Mouse (Mus musculus): Measurements from ENCODE around the gene Zbtb4.

The Zbtb4 gene

DNA sequence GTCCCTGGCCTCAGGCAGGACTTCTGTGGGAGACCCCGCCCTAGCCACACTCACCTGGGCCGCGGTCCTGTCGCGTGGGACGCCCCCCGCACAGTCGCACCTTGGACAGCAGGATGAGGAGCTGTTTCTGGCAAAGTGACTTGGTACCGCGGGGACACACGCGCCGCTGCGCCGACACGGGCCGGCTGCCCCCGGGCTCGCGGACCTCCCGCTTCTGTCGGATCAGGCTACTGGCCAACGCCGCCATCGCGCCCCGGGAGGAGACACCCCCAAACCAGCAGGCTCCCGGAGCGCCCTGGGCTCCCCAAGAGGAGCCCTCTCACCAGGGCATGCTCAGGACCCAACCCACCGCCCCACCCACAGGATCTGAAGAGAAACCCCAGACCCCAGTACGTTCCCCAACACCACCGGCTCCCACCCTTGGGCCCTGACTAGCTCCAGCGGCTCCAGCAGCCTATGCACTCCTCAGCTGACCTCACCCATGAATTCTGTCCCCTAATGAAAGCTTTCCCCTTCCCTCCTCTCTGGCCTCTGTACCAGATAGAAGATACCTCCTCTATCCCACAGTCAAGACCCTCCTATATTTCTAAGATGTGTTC, 35.8 kb downstream of the Zbtb4 start, which contains the start of gene Fgf11:
Gene Fgf11 (minus strand): TSS at position 479 of the 599 bp plus-strand sequence.
- no peak for DNase-seq

DNA sequence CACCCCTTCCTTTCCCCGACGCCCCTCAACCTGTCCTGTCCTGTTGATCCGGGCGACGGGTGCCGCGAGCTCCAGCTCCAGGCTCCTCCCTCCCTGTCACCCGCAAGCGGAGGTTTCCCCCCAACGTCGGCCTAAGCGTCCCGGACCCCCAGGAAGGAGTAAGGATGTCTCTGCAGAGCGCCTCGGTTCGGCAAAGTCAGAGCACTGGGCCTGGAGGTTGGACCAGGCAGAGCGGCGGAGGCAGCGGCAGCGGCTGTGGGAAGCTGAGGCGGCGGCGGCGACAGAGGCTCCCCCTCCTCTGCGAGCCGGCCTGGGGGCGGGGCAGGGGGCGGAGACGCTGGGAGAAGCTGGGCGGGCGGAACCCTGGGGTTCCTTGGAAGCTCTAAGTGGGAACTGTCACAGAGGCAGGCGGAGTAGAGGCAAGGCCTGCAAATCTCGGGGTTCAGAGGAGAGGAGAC, 37.0 kb downstream of the Zbtb4 start:
- DNase-seq: peak; percentile 81

DNA sequence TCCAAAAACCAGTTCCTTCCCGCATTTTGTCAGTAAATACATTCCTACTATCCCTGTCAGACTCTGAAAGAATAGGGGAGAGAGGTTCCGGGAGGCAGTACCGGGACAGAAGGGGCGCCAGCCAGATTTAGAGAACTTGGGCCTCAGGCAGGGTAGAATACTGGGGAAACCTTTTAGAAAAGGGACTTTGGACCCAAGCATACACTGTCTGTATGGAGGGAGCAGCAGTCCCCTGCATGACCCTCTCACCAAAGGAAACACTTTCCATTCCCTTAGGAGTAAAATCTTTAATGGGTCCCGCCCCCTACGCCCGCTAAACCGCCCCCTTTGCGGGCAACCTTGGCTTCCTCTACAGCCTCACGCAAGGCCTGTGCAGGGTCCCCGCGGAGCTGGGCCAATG, 37.6 kb downstream of the Zbtb4 start:
- DNase-seq: no peak

- peak; percentile 62 for DNase-seq
Observed at GRCm38 (mm10) chr11:69803786-69804651, 38.3 kb downstream of the Zbtb4 start.

GRCm38 (mm10) chr11:69804652-69804940, 38.9 kb downstream of the Zbtb4 start:
- DNase-seq: no peak

- DNase-seq: no peak
Observed at GRCm38 (mm10) chr11:69804972-69805909, 39.5 kb downstream of the Zbtb4 start, which contains the start of gene Tmem102. TSS of gene Tmem102 (minus strand) at chr11:69805624.

DNA sequence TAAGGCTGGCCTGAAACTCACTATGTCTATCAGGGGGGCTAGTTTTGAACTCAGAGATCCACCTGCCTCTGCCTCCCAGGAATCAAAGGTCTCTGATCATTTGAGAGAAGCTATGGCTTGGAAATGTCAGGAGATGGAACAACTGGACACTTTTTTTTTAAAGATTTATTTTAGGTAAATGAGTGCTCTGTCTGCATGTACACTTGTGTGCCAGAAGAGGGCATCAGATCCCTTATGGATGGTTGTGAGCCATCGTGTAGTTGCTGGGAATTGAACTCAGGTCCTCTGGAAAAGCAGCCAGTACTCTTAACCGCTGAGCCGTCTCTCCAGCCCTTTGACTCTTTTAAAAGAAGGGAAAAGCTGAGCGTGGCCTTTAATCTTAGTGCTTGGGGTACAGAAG, 40.7 kb downstream of the Zbtb4 start:
- DNase-seq: no peak

DNA sequence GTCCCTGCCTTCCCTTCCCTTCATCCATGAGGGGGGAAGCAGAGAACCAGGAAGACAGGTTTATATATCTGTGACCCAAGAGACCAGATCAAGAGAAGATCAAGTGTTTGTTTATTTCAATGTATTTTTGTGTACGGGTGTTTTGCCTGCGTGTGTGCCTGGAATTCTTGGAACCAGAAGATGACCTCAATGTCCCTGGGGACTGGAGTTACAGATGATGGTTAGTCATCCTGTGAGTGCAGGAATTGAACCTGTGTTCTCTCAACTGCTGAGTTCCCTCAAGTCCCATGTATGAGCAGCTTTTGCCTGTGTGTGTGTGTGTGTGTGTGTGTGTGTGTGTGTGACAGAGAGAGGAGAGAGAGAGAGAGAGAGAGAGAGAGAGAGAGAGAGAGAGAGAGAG, 41.9 kb downstream of the Zbtb4 start:
- no peak for DNase-seq

GRCm38 (mm10) chr11:69810280-69810679, 44.6 kb downstream of the Zbtb4 start:
- DNase-seq: no peak

- DNase-seq: no peak
Observed at GRCm38 (mm10) chr11:69815155-69815554, 49.4 kb downstream of the Zbtb4 start, which contains the start of gene Gm39566. TSS of gene Gm39566 (minus strand) at chr11:69815298.

- DNase-seq: no peak
Observed at GRCm38 (mm10) chr11:69816520-69816919, 50.8 kb downstream of the Zbtb4 start.

DNA sequence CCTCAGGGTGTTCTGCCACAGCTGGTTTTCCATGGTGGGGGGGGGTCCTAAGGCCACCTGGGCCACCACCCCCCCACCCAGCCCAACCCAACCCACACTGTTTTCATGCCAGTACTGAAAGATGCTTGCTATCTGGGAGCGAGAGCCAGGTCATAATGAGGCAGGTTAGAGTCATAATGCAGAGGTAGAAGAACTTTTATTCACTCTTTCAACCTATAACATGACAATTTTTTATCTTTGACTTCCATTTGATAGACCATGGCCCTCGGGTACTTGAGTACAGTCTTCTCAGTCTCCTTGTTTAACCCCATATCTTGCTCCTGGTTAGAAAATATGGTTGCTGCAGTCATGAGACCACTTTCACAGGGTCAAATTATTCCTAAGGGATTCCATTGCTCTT, 52.7 kb downstream of the Zbtb4 start, which contains the start of gene Spem2:
Gene Spem2 (minus strand): TSS at position 101 of the 400 bp plus-strand sequence.
- no peak for DNase-seq

DNA sequence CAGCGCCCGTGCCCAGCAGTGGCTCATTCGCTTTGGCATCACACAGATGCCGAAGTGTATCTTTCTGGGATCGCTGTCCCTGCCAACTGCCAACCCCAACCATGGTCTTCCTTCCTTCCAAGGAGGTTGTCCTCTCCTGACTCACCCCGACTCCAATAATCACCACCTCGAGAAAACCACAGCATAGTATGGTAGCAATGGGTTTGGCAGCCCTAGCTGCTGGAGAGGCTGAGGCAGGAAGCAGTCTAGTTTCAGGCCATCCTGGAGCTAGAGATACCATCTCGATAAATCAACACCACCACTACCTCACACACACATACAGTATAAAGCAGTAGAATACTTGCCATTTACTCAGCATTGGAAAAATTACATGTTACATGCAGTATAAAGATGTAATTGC, 53.2 kb downstream of the Zbtb4 start:
- no peak for DNase-seq

GRCm38 (mm10) chr11:69822080-69822479, 56.4 kb downstream of the Zbtb4 start, which contains the start of gene Spem1:
TSS of gene Spem1 (minus strand) at chr11:69822180.
- DNase-seq: no peak

DNA sequence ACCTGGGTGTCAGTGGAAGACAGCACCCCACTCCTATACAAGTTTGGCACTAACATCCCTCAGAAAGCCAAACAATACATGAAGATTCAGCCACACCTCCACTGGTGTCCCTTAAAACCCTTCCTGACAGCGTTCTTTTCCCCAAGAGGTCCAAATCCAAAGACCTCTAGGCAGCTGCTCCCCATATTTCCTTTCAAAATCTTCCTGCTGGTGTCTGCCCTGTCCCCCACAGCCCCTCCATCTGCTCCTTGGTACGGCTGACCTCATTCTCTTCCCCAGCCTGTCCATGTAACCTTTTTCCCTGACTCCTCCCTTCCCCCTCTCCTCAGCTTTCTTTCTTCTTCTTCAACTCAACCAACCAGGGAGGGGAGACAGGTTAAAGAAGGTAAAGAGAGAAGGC, 57.7 kb downstream of the Zbtb4 start:
- DNase-seq: no peak

DNA sequence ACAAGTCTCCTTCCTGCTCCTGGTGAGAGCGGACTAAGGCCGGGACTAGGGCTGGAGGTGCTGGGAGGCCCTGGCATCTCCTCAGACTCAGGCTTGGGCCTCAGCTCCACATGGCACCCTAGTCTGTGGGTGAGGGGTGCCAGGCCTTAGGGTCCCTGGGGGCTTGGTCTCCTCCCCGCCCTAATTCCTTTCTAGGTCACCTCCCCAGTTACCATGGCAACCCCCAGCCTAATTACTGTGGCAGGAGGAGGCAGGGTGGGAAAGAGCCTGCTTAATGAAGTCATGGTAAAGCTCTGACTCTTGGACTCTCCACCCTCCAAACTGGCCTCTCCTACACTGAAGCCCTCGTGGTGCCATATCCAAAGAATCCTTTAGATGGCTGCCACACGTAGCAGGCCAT, 63.1 kb downstream of the Zbtb4 start:
- no peak for DNase-seq

GRCm38 (mm10) chr11:69833554-69833953, 67.8 kb downstream of the Zbtb4 start:
- no peak for DNase-seq

All from right cerebral cortex, postnatal 4 days (tissue).